Mouse (Mus musculus) olfactory bulb, adult 2 months (tissue): ENCODE results near the gene Phgdh.

Experiments
- CTCF ChIP-seq: fragments of 200-500 bp; IDR thresholded peaks from 2 replicates; pipeline ENCODE4 v1.5.1; 2012; ENCODE audit warnings: low read depth, mild to moderate bottlenecking, low read length, moderate library complexity; ENCODE audit not compliant: insufficient read depth
- POLR2A ChIP-seq: fragments of 200-500 bp; IDR thresholded peaks from 2 replicates; pipeline ENCODE4 v1.6.1; 2012; ENCODE audit warnings: mild to moderate bottlenecking, low read depth, low read length, moderate library complexity; ENCODE audit not compliant: insufficient read depth

- TF ChIP-seq POLR2A, result no peak
- no peak for TF ChIP-seq CTCF
Observed at GRCm38 (mm10) chr3:98366823-98367222, 27.0 kb upstream of the Phgdh start.
